Mouse (Mus musculus): Measurements from ENCODE around the gene E130218I03Rik.
A peak's percentile ranks its signal among the peaks of the same experiment; 100 is the strongest.

DNA sequence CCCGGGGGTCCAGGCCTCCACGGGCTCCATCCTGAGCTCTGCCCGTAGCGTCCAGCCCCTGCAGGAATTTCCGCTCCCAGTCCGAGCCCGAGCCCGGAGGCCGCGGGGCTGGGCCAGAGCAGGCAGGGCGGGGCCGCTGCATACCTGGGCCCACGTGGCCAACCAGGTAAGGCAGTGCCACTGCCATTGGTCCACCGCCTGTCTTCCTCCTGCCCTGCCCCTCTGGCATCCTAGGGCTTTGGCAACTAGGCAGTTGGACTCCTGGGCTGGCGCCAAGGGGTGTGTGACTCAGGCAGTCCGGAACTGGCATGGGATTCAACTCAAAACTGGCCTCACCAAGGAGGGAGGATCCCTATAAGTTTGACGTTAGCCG, 5.2 kb upstream of the E130218I03Rik start, which contains the start of gene Cnksr1:
- no peak for TF ChIP-seq CTCF (IDR thresholded peaks at IDR 0.05; ENCODE audit: extremely low read depth, insufficient read length, insufficient replicate concordance, low read depth, low read length)
- TF ChIP-seq POLR2A (IDR thresholded peaks at IDR 0.05; ENCODE audit: low read depth, low read length), result peak; percentile 67; the same call in 1 of the 2 replicates
